Mouse (Mus musculus): ENCODE results near the gene Gm8765.
"Not testable (repeated sequence)": the region's sequence is repeated elsewhere in the genome, so short reads cannot be mapped to it uniquely, and the experiment has no call there.

The Gm8765 gene

GRCm38 (mm10) chr13:50698012-50698411 lies at the start of gene Gm8765:
Gene Gm8765 (plus strand): TSS chr13:50698312.
- DNase-seq (ENCODE audit: low read depth in 1 of 2, low spot score in 2 of 2) = not testable (repeated sequence)

DNA sequence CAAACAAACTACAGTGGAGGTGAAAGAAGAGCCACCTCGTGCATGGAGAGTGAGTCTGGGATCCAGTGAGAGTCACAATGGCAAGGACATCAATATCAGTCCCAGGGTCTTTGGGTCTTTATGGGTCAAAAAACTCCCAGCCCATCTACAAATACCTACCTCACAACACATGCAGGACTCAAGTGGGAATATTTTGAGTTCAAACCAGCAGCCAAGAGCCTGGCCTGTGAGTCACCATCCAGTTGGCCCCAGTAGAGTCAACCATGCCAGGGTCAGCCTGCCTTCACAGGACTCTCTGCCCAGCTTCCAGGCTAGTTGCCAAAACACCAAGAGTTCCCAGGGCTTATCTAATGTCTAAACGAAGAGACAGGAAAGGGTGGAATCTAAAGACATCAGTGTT lies 49.3 kb upstream of the Gm8765 start:
- DNase-seq (ENCODE audit: low read depth in 1 of 2, low spot score in 2 of 2) = not testable (repeated sequence)

GRCm38 (mm10) chr13:50750282-50750681 lies 52.2 kb downstream of the Gm8765 start:
- DNase-seq (ENCODE audit: low read depth in 1 of 2, low spot score in 2 of 2) = not testable (repeated sequence)

- DNase-seq (ENCODE audit: low read depth in 1 of 2, low spot score in 2 of 2) = no peak
These were observed 53.6 kb downstream of the Gm8765 start for GRCm38 (mm10) chr13:50751732-50752131.

- DNase-seq (ENCODE audit: low read depth in 1 of 2, low spot score in 2 of 2) = not testable (repeated sequence)
These were observed 54.8 kb downstream of the Gm8765 start for GRCm38 (mm10) chr13:50752961-50753360.

Measured in monocyte, adult 2 months (primary cell).